Mouse (Mus musculus) C3H10T1/2 (cell line): ENCODE data around the gene Mgst1. TPM values are rescaled to one million over a fixed set of nuclear protein-coding genes. Genes with fewer than 3 reads are reported as not detected.

ENCODE experiments used
- polyA plus RNA-seq, 2 experiments: library from polyadenylated mRNA; unstranded; fragments of >200 nt; fragmentation: generic; extraction: Trizol; gene quantifications; one replicate each; pipeline ENCODE4 v1.2.1; 2012; ENCODE audit warnings: missing spikeins in 2 of 2

Gene Mgst1
- polyA plus RNA-seq = 10 to 100 TPM in 1 of 2 experiments, 1 to 10 TPM in 1; 2.1 to 10.4 TPM

GRCm38 (mm10) chr6:138139930-138140329 is at the start of gene Mgst1:
Mgst1 (plus strand) TSS chr6:138140316.

Other genes with a start within 250 kb of the Mgst1 start
- not detected for gene Slc15a5, start 60.4 kb upstream of the Mgst1 start, polyA plus RNA-seq